Mouse (Mus musculus) left cerebral cortex, postnatal 25 days (tissue): ENCODE data around the gene Rcsd1. TPM values are rescaled to one million over a fixed set of nuclear protein-coding genes. Genes with fewer than 3 reads are reported as not detected.

Experiments used
- DNase-seq, 2 experiments: peaks; one replicate each; pipeline ENCODE4 v3.0.0; 2022; ENCODE audit warnings: low spot score in 2 of 2, mixed read lengths in 1 of 2
- intact Hi-C: fragments of 180-260 bp; cut with DNase I; formaldehyde crosslinking; loops from one replicate; pipeline ENCODE4 v1.15.1; 2025
- total RNA-seq, 2 experiments: library from RNA; stranded (reverse); gene quantifications; 2 replicates each; pipeline ENCODE4 v1.2.3; 2021

The Rcsd1 gene
- total RNA-seq, 2 experiments from 2014 or later = 4.9 to 6.0 TPM

- no peak for DNase-seq
- intact Hi-C loops = no loop called here
Observed at GRCm38 (mm10) chr1:165670056-165670455, 39.5 kb downstream of the Rcsd1 start.

GRCm38 (mm10) chr1:165668904-165669303, 40.7 kb downstream of the Rcsd1 start:
- intact Hi-C loops = loop anchor here (10.0 kb wide), 1 partner anchor 486 kb away; no protein-coding TSS in a partner anchor
- DNase-seq = no peak

GRCm38 (mm10) chr1:165667380-165667779, 42.2 kb downstream of the Rcsd1 start:
- DNase-seq = peak in 1 of 2 experiments; percentile 28
- intact Hi-C loops = loop anchor here (10.0 kb wide), 1 partner anchor 487 kb away; no protein-coding TSS in a partner anchor

- no peak for DNase-seq
- intact Hi-C loops = loop anchor here (10.0 kb wide), 1 partner anchor 488 kb away; no protein-coding TSS in a partner anchor
Observed at GRCm38 (mm10) chr1:165666944-165667343, 42.6 kb downstream of the Rcsd1 start.

GRCm38 (mm10) chr1:165665758-165666157, 43.8 kb downstream of the Rcsd1 start:
- no peak for DNase-seq
- intact Hi-C loops = loop anchor here (10.0 kb wide), 1 partner anchor 489 kb away; no protein-coding TSS in a partner anchor

- intact Hi-C loops = loop anchor here (10.0 kb wide), 1 partner anchor 492 kb away; no protein-coding TSS in a partner anchor
- no peak for DNase-seq
Observed at GRCm38 (mm10) chr1:165663277-165663676, 46.3 kb downstream of the Rcsd1 start.

- no peak for DNase-seq
- intact Hi-C loops = loop anchor here (10.0 kb wide), 1 partner anchor 492 kb away; no protein-coding TSS in a partner anchor
Observed at GRCm38 (mm10) chr1:165662426-165663192, 46.9 kb downstream of the Rcsd1 start.

GRCm38 (mm10) chr1:165661725-165662124, 47.8 kb downstream of the Rcsd1 start:
- DNase-seq = no peak
- intact Hi-C loops = loop anchor here (10.0 kb wide), 1 partner anchor 493 kb away; no protein-coding TSS in a partner anchor

- intact Hi-C loops = loop anchor here (10.0 kb wide), 1 partner anchor 494 kb away; no protein-coding TSS in a partner anchor
- DNase-seq = no peak
Observed at GRCm38 (mm10) chr1:165661191-165661590, 48.4 kb downstream of the Rcsd1 start.

GRCm38 (mm10) chr1:165660774-165661173, 48.8 kb downstream of the Rcsd1 start:
- peak; percentile 73 to 75 for DNase-seq
- intact Hi-C loops = loop anchor here (1.0 to 10.0 kb wide), 2 partner anchors 76 to 494 kb away; no protein-coding TSS in a partner anchor

GRCm38 (mm10) chr1:165658602-165659001, 51.0 kb downstream of the Rcsd1 start:
- peak; percentile 75 to 86 for DNase-seq
- intact Hi-C loops = loop anchor here (1.0 to 5.0 kb wide), 2 partner anchors 75 to 294 kb away; no protein-coding TSS in a partner anchor

- DNase-seq = no peak
- intact Hi-C loops = loop anchor here (5.0 kb wide), 1 partner anchor 297 kb away; no protein-coding TSS in a partner anchor
Observed at GRCm38 (mm10) chr1:165655482-165655881, 54.1 kb downstream of the Rcsd1 start.

GRCm38 (mm10) chr1:165655022-165655421, 54.5 kb downstream of the Rcsd1 start:
- no peak for DNase-seq
- intact Hi-C loops = loop anchor here (5.0 kb wide), 1 partner anchor 297 kb away; no protein-coding TSS in a partner anchor

- no peak for DNase-seq
- intact Hi-C loops = no loop called here
Observed at GRCm38 (mm10) chr1:165653126-165653885, 56.3 kb downstream of the Rcsd1 start.

- no peak for DNase-seq
- intact Hi-C loops = no loop called here
Observed at GRCm38 (mm10) chr1:165652507-165652906, 57.0 kb downstream of the Rcsd1 start.

- intact Hi-C loops = no loop called here
- DNase-seq = no peak
Observed at GRCm38 (mm10) chr1:165651158-165651557, 58.4 kb downstream of the Rcsd1 start.

- intact Hi-C loops = no loop called here
- no peak for DNase-seq
Observed at GRCm38 (mm10) chr1:165645102-165645501, 64.5 kb downstream of the Rcsd1 start.

- intact Hi-C loops = loop anchor here (5.0 kb wide), 2 partner anchors 61 to 359 kb away; partner anchors contain the start of gene Pou2f1
- no peak for DNase-seq
Observed at GRCm38 (mm10) chr1:165643735-165644134, 65.8 kb downstream of the Rcsd1 start.

- DNase-seq = peak; percentile 49 to 69
- intact Hi-C loops = loop anchor here (5.0 kb wide), 2 partner anchors 61 to 359 kb away; partner anchors contain the start of gene Pou2f1
Observed at GRCm38 (mm10) chr1:165642780-165643311, 66.7 kb downstream of the Rcsd1 start.
